Mouse (Mus musculus): ENCODE measurements around the gene Gstm1.
"Not testable (repeated sequence)": the region's sequence is repeated elsewhere in the genome, so short reads cannot be mapped to it uniquely, and the experiment has no call there.

Gene Gstm1

DNA sequence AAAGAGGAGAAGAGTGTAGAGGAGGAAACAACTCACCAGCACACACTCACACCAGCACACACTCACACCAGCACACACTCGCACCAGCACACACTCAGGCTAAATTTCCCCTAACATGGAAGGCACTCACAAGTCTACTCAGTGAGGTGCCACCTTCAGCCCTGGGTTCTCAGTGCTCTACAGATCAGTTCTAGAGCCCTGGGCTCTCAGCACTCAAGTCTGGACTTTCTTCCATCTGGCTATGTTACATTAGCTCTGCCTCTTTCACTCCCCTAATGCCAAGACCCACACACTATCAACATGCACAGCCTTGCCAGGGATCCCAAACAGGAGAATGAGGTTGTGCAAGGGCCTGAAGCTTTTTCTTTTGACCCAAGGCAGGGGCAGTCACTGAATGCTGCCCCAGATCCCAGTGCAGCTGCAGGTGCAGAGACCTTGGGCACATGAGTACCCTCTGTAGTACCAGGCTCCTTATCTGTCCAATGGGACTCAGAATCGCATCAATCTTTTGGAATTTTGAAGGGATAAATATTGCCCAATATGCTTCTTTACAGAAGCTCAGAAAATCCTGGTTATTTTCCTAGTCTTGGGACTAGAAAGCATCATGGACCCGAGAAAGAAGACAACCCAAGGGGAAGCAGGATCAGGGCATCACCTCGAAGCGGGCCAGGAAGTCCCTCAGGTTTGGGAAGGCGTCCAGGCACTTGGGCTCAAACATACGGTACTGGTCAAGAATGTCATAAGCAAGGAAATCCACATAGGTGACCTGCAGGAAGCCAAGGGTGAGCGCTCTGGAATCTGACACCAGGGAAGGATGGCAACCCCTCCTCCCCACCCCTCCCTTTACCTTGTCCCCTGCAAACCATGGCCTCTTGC, 3.4 kb downstream of the Gstm1 start:
- DNase-seq = no peak

DNA sequence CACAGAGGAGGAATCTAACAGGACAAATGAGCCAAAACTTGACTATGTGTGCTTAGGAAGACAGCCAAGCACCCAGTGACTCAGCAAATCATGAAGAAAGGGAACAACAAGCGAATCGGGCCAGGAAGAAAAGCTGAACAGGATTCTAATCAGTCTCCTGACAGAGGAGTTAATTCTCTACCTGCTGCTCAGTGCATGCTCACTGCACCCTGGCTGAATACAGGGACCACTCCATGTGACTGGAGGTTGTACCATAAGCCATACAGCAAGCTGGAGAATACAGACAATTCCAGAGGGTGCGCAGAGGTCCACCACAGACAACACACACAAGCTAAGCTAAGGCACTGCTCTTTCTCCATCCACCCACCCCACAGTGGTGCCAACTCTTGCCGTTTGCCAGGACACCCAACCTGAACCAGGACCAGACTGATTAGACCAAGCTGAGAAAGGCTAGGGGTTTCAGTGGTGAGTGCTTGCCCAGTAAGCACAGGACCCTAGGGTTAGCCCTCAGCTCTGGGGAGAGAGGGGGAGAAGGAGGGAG, 4.4 kb downstream of the Gstm1 start:
- peak; percentile 90 for DNase-seq

DNA sequence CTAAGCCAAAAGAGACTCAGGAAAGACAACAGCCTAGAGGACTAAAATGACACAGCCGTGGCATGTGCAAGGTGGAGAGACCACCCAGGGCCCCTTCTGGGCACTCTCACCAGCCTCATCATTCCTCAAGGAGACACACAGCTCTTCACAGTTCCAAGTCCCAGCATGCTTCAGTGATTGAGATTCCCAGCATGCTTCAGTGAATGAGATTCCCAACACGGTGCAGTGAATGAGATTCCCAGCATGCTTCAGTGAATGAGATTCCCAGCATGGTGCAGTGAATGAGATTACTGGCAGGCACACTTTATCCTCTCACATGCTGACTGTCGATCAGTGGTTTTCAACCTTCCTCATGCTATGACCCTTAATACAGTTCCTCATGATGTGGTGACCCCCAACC, 6.2 kb downstream of the Gstm1 start:
- no peak for DNase-seq

DNA sequence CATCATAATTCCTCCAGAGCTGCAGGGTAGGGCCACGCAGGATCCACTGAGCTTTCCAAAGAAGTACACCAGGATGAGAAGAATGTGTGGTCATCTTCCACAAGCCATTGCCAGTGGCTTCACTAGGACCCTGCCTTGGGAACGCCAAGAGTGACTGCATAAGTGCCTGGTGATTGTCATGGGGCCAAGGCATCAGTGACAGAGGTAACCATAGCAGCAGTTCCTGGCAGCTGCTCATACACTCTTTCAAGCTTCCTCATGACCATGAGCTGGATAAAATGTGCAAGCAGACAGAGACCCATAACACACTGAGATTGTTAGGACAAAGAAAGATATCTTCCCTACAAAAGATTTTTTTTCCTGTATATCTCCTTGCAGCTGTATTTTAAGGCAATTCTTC, 7.5 kb downstream of the Gstm1 start:
- peak; percentile 61 for DNase-seq

DNA sequence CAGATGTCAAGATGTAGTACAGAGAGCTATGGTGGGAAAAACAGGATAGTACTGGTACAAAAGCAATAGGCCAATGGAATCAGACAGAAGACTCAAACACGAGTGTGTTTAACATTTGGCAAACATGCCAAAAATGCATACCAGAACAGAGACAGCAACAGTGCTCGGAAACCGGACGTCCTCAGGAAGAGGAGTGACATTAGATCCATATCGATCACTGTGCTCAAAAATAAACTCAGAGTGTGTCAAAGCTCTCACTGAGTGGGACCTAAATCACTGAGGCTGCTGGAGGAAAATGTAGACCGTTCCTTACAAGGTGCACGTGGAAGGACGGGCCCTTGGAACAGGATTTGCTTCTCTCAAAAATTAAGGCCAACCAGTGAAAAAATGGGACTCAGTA, 15.8 kb downstream of the Gstm1 start:
- DNase-seq = peak; percentile 71

DNA sequence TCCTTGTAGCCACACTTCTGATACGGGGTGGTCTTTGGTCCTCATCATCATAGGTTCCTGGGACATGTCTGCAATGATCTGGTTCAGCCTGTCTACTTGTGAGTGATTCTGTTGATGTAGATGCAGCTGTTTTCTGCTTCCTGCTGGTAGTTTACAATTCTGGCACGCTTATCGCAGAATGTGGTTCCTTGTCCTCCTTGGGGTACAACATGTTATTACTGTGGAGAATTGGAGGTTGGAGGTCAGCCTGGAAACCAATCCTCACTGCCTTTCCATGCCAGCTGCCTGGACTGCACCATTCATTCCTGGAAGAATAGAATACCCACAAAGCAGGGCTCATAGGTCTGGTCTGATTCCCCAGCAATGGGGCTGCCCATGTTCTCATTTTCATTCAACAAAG, 18.3 kb downstream of the Gstm1 start:
- peak; percentile 41 for DNase-seq

DNA sequence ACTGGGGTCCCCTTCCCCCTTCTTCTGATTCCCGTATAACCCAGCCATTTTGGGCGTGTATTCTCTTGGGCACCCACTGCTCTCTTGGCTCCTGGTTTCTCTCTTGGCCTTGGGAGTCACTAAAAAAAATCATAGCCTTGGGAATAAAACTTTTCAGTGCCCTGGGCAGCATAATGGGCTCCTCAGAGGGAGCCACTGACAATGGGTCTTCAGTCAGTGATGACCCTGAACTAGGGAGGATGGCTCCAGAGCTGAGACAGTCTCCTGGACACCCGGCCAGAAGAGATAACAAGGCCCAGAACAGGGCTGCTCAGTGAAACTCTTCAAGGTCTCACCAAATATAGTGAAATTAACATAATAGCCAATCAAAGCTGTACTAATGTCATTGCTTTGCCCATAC, 19.2 kb downstream of the Gstm1 start:
- no peak for DNase-seq

DNA sequence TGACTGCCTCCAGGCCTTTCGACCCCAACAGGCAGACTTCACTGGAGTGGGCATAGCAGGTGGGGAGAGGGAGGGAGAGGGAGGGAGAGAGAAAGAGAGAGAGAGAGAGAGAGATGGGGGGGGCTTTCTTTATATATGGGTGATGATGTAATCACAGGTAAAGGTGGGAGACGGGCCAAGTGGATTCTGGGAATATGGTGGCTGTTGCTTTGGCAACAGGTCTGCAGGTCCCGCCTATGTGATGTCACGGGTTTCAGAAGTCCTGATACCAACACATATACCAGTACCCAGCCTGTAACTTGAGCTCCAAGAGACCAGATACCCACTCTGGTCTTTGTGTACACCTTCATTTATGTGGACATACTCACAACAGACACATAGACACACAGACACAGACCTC, 21.2 kb downstream of the Gstm1 start:
- no peak for DNase-seq

DNA sequence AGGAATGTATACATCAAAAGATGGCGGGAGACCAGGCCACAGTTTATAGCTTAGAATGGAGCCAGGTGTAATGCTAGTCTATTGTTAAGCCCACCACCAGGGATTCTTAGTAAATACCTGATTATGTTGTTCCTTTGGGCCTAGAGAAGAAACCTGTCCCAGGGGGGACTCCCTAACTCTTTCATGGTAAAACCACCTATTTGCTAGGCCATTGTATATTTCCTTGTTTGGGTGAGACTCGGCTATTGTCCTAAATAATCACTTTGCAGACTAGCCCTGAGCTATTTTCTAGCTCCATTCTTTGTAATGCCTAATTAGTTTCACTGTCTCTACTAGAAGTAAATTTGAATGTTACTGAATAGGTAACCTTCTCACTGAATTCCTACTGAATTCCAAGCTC, 21.8 kb downstream of the Gstm1 start:
- not testable (repeated sequence) for DNase-seq

DNA sequence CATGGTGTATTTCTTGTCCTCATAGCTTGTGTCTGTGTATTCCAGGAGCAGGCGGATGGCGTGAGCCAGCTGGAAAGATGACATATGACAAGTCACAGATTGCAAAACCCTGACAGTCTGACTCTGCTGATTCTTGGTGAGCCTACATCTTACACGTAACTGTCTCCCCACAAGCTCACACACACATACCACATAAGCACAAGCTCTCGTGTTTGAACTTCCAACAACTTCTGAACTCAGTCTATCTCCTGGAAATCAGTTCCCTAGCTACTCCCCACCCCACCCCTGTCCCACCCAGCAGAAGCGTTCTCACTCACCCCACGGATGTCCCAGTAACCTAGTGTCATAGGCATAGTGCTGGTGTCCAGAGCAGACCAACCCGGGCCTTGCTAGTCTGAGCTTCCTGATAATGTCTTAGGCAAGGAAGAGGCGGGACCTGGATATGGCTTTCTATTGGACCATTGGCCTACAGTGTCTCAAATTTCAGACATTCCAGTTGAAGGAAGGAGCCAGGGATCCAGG, 31.7 kb downstream of the Gstm1 start, which contains the start of gene Gstm2:
Gene Gstm2, minus strand, starts transcription at position 413 of the 522 bp plus-strand sequence.
- DNase-seq = peak; percentile 90

DNA sequence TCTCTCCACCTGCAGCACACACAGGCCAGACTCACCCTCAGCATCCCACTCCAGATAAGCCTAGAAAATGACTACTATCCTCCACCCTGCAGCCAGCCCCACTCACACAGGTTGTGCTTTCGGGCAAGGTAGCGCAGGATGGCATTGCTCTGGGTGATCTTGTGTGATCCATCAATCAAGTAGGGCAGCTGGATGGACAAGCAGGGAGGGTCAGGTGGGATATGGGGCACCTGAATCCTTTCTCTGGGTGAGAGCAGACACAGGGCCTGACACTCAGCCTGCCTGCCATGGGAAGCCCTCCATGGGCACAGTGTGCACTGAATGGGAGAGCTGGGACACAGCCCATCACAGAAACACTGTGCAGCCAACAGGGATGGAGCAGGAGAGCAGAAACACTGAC, 32.6 kb downstream of the Gstm1 start:
- DNase-seq = not testable (repeated sequence)

DNA sequence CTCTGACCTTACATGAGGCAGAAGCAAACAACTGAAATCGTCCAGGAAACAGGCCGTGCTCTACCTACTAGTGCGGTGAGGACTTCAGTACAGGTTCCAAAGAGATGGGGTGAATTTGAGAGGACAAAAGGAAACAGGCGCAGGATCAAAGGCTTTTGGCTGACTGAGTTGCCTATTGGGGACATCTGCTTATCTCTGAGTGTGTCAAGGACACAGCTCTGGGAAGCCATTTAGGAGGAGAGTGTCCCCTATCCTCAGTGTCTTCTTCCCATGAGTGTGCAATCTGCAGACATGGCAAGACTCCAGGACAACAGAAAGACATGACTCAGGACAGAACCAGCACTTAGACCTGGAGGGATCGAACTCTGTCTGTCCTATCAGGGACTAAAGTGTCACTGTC, 33.3 kb downstream of the Gstm1 start:
- DNase-seq = no peak

DNA sequence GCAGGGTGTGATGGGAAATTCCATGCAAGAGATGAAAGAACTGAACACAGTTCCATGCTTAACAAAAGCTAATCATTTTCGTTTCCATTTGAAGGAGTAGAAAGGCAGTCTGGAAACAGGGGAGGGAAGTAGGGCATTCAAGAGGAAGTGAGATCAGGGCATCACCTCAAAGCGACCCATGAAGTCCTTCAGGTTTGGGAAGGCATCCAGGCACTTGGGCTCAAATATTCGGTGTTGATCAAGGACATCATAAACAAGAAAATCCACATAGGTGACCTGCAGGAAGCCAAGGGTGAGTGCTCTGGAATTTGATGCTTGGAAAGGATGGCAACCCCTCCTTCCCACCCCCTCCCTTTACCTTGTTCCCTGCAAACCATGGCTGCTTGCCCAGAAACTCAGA, 34.0 kb downstream of the Gstm1 start:
- DNase-seq = peak; percentile 42

DNA sequence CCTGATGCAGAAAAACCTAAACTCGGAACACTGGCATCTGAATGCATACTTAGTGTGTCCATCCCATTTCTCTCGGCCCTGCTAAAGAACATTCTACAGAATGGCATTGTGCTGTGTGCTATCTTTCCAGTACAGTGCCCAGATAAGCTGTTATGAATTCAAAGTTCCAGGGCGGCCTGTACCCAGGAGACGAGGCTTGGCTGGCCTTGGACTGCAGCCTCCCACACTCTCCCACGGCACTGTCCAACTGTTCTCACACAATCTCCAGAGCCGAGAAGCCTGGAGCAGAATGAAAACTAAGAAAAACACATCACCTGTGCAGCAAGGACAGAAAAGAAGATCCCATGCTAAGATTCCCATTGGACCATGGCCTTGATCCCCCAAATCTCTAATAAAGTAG, 35.0 kb downstream of the Gstm1 start:
- no peak for DNase-seq

DNA sequence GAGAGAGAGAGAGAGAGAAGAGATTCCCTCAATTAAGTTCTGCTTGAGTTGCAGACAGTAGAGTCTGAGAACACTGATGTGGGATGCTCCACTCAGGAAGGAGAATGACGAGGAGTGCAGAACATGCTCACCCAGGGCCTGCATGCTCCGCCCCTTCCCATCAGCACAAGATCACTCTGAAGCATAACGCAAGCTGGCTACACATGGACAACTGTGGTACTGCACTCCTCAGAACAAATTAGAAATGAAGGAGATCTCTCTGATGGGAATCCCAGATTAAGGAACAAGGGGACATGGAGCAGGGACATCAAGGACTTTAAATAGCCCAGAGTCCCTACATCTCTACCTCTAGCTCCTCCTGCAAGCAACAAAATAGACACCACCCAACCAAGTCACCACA, 36.5 kb downstream of the Gstm1 start:
- no peak for DNase-seq

DNA sequence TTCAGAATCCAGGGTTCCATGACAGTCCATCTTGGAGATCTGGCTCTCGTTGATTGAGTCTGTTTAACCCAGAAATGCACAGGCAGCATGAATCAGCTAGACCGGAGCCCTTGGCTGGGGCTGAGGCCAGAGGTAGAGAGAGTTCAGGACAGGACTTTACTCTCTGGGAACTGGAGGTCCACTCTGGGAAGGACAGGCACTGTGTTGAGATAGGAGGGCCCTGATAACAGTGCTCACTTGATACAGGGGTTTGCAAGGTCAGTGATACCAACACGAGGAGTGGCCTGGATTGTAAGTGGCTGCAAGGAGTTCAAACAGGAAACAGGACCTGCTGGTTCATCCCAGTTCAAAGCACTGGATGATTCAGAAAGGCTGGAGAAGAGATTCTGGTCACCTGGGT, 40.1 kb downstream of the Gstm1 start:
- no peak for DNase-seq

DNA sequence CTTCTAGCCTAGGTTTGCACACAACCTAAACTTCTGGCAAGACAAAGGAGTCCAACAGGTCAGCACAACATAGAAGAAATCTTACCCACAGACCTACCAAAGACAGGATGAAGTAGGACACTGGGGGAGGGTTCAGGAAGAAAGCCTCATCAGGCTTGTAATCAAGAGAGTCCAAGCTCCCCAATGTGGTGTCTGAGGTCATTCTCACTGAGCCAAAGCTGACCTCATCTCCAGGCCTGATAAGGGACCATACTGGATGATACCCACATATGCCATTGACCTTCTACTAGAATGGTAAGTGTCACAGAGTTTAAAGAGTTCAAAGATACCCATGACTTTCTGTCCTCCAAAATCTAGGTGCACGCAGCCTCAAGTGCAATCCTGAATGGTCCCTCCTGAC, 43.5 kb downstream of the Gstm1 start:
- no peak for DNase-seq

DNA sequence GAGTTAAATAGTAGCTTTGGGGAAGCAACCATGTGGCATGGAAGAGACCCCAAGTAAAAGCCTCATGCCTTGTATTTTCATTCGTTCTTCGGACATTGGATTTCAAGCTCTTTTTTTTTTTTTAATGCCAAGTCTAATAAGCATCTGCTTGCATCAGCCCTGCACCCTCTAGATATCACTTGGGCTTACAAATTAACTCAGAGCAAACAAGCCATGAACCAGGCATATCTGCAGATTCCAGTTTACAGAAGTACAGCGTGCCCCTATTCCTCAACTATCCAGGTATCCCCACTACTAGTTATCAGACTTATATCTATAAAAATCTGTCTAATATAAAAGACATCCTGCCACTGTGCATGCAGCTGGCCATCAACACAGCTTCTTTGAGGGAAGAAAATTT, 45.7 kb downstream of the Gstm1 start:
- no peak for DNase-seq

DNA sequence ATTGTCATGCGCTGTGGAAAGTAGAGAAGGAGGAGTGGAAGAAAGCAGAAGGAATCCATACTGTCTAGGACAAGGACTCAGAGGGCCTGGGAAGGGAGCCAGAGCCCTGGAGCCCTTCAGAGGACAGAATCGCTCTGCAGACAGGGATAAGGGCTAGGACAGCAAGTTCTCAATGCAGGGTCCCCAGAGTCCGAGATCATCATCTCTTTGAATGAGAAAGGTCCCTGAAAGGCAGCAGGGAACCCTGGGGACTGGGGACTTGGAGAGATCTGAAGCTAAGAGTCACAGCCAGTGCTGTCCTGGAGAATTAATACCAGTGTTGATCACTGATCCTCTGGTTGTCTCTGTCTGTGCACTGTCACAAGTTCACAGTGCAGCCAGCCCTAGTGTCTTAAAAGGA, 46.7 kb downstream of the Gstm1 start:
- DNase-seq = not testable (repeated sequence)

DNA sequence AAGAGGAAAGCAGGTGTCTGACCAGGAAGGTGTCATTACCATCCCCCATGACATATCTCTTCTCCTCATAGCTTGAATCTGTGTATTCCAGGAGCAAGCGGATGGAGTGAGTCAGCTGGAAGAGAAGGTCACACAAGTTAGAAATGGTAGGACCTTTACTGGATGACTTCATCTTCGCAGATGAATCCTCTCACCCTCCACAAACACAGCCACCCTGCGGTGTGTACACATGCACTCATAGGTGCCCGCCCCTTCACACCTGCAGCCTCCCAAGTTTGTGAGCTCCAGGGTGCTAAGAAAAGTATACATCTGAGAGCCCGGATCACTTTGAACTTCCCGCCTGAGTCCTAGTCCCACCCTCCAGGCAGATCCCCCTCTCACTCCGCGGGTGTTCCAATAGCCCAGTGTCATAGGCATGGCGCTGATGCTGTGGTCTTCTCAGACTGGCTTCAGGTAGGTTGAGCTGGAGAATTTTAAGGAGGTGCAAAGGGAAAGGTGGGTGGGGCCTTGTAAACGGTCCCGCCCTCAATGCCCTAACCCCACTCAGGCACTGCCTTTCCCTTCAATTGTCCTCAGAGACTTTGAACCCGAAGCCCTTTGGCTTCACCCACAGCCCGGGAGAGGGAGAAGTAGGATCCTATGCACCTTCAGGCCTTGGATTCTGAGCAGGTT, 48.9 kb downstream of the Gstm1 start, which contains the start of gene Gstm3:
Gene Gstm3, minus strand, starts transcription at position 560 of the 672 bp plus-strand sequence.
- DNase-seq = no peak

DNA sequence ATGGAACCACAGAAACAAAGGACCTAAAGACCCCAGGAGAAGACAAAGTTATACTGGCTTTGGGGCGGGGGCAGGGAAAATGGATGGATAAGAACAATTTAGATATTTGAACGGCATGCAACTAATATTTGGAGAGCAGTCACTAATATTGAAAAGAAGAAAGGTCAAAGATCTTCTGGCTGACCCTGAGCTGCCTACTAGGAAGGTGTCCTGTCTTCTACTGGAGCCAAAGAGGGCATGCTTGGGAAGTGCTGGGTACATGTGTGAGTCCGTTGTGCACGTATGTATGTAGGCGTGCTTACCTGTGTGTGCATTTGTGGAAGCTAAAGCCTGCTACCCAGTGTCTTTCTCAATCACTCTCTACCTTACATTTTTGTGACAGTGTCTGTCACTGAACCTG, 51.1 kb downstream of the Gstm1 start:
- no peak for DNase-seq

DNA sequence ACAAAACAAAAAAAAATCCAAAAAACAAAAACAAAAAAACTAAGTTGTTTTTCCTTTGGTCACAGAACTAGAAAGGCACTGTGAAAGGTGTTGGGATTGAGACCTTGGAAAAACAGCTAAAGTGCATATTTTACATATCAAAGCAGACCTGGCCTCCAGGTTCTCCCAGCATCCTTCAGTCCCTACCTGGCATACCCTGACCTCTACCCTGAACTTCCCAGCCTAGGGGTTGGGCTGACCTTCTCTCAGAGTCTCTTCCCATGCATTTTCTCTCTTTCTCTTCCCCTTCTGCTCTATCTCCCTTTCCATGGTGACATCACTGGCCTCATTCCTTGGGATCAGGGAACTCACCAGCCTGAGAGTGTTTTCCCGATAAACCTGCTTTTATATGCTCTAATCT, 52.2 kb downstream of the Gstm1 start:
- no peak for DNase-seq

DNA sequence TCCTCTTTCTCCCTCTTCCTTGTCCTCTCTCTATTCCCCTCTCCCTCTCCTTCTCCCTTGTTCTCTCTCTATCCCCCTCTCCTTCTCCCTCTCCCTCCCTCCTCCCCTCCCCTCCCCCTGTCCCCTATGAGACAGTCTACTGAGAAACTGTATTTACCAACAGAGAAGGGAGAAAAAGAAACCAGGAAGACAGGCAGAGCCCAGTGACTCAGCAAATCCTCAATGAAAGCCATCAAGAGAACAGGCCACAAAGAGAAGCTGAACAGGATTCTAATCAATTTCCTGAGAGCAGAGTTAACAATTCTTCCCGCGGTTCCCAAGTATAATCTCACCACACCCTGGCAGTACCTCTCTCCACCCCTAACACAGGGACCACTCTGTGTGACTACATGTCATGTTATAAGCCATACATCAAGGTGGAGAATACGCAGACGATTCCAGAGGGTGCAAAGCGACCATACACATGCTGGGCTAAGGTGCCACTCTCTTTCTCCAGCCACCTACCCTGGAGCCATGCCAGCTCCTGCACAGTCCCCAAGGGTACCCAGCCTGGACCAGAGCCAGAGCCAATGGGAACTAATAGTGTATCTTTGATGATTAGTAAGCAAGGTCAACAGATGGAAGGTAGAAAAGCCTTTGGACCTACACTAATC, 53.0 kb downstream of the Gstm1 start:
- peak; percentile 48 for DNase-seq

Measured in lung, postnatal 36 days (tissue).